In genomic region chr7:69837379-69837778, GRCm38 (mm10) we compare ENCODE assay signal across 16 mouse cellular contexts.
"Had no signal": no experiment of that assay in that cellular context is flagged by ENCODE, and none has a peak within 500 bp of the region (broad histone marks: within the 10 kb centered on the region; RNA-seq: fewer than 3 reads in every experiment).

No protein-coding gene starts in this region.

- ATAC-seq: liver, embryonic 12.5 days; midbrain, embryonic 16.5 days had no signal

- H3K9ac ChIP-seq: liver, embryonic 12.5 days; liver, embryonic 14.5 days; lung, embryonic 14.5 days; midbrain, embryonic 12.5 days; stomach, embryonic 15.5 days had no signal

- H3K27ac ChIP-seq: liver, embryonic 12.5 days; liver, embryonic 14.5 days; midbrain, embryonic 10.5 days; midbrain, embryonic 12.5 days; stomach, embryonic 15.5 days; stomach, postnatal 0 days had no signal

- H3K4me1 ChIP-seq: liver, embryonic 12.5 days; midbrain, embryonic 12.5 days; stomach, embryonic 15.5 days had no signal

- H3K36me3 ChIP-seq: liver, embryonic 12.5 days; midbrain, embryonic 10.5 days; midbrain, embryonic 12.5 days; stomach, embryonic 15.5 days had no signal

- H3K9me3 ChIP-seq: liver, embryonic 12.5 days; midbrain, embryonic 10.5 days; midbrain, embryonic 12.5 days; stomach, embryonic 15.5 days had no signal

- H3K4me3 ChIP-seq: liver, embryonic 12.5 days; midbrain, embryonic 10.5 days; midbrain, embryonic 12.5 days; stomach, embryonic 15.5 days had no signal

- H3K4me2 ChIP-seq: liver, embryonic 12.5 days; lung, embryonic 14.5 days; midbrain, embryonic 12.5 days; stomach, embryonic 15.5 days had no signal

- DNase-seq: lung, adult 18-20 months; lung, embryonic 14.5 days; lung, postnatal 10 days; lung, postnatal 4 days; midbrain, embryonic 14.5 days; right cerebral cortex, postnatal 14 days; thymus, adult 2 months; thymus, postnatal 25 days; thymus, postnatal 4 days had no signal

- H3K27me3 ChIP-seq: liver, embryonic 12.5 days; midbrain, embryonic 12.5 days; stomach, embryonic 15.5 days had no signal
